19 mouse cellular contexts compared by ENCODE assay signal in genomic region chr3:41307400-41308028, GRCm38 (mm10).
DNase-seq lines count a peak whose midpoint lies in the region; ATAC-seq and TF ChIP-seq lines count a peak whose summit lies in the region.
"Had no signal": no experiment of that assay in that cellular context is flagged by ENCODE, and none has a peak within 500 bp of the region (broad histone marks: within the 10 kb centered on the region; RNA-seq: fewer than 3 reads in every experiment).

No protein-coding gene starts in this region.

- no peaks in the 10 kb centered on the region for H3K27me3 ChIP-seq in hindbrain, embryonic 13.5 days
- no peaks in the 10 kb centered on the region for H3K27me3 ChIP-seq in hindbrain, embryonic 14.5 days (ENCODE audit: control insufficient read depth, insufficient read depth, low read length)
- H3K27me3 ChIP-seq in limb, embryonic 12.5 days, result no peaks in the 10 kb centered on the region
- H3K27me3 ChIP-seq in limb, embryonic 10.5 days (ENCODE audit: low read depth, poor library complexity, severe bottlenecking), result no peaks in the 10 kb centered on the region
- no peaks in the 10 kb centered on the region for H3K27me3 ChIP-seq in neural tube, embryonic 15.5 days (replicated peaks)
- H3K27me3 ChIP-seq: forebrain, embryonic 13.5 days had no signal

- no peak overlapping the region for H3K27ac ChIP-seq in hindbrain, embryonic 13.5 days
- no peak overlapping the region for H3K27ac ChIP-seq in hindbrain, embryonic 14.5 days
- 0 out of 2 replicates have a peak overlapping the region, but pooled peaks have one; percentile 23 for H3K27ac ChIP-seq in limb, embryonic 12.5 days
- H3K27ac ChIP-seq in limb, embryonic 10.5 days, result no peak overlapping the region
- no peak overlapping the region for H3K27ac ChIP-seq in neural tube, embryonic 15.5 days (replicated peaks)
- no peak overlapping the region for H3K27ac ChIP-seq in left cerebral cortex, adult 2 months
- H3K27ac ChIP-seq: embryonic facial prominence, embryonic 10.5 days; forebrain, embryonic 13.5 days; heart, embryonic 10.5 days had no signal

- no peak overlapping the region for H3K4me3 ChIP-seq in hindbrain, embryonic 13.5 days
- H3K4me3 ChIP-seq in hindbrain, embryonic 14.5 days (replicated peaks; ENCODE audit: low read length), result no peak overlapping the region
- H3K4me3 ChIP-seq in limb, embryonic 12.5 days (replicated peaks), result no peak overlapping the region
- no peak overlapping the region for H3K4me3 ChIP-seq in limb, embryonic 10.5 days
- no peak overlapping the region for H3K4me3 ChIP-seq in neural tube, embryonic 15.5 days (replicated peaks)
- no peak overlapping the region for H3K4me3 ChIP-seq in left cerebral cortex, adult 2 months
- H3K4me3 ChIP-seq: embryonic facial prominence, embryonic 10.5 days; forebrain, embryonic 13.5 days; heart, embryonic 10.5 days had no signal

- H3K9me3 ChIP-seq in hindbrain, embryonic 13.5 days, result no peaks in the 10 kb centered on the region
- H3K9me3 ChIP-seq in hindbrain, embryonic 14.5 days (ENCODE audit: control insufficient read depth, low read length), result no peaks in the 10 kb centered on the region
- no peaks in the 10 kb centered on the region for H3K9me3 ChIP-seq in limb, embryonic 12.5 days
- no peaks in the 10 kb centered on the region for H3K9me3 ChIP-seq in limb, embryonic 10.5 days (replicated peaks)
- H3K9me3 ChIP-seq in neural tube, embryonic 15.5 days (replicated peaks), result no peaks in the 10 kb centered on the region
- H3K9me3 ChIP-seq: embryonic facial prominence, embryonic 10.5 days; forebrain, embryonic 13.5 days; heart, embryonic 10.5 days had no signal

- no peaks in the 10 kb centered on the region for H3K36me3 ChIP-seq in hindbrain, embryonic 13.5 days
- no peaks in the 10 kb centered on the region for H3K36me3 ChIP-seq in hindbrain, embryonic 14.5 days (replicated peaks; ENCODE audit: control insufficient read depth, insufficient read depth)
- H3K36me3 ChIP-seq in limb, embryonic 12.5 days, result no peaks in the 10 kb centered on the region
- no peaks in the 10 kb centered on the region for H3K36me3 ChIP-seq in limb, embryonic 10.5 days
- no peaks in the 10 kb centered on the region for H3K36me3 ChIP-seq in neural tube, embryonic 15.5 days
- H3K36me3 ChIP-seq: embryonic facial prominence, embryonic 10.5 days; heart, embryonic 10.5 days had no signal

- TF ChIP-seq CTCF in left cerebral cortex, adult 2 months (IDR thresholded peaks at IDR 0.05), result no peak

- ATAC-seq in hindbrain, embryonic 13.5 days (ENCODE audit: low FRiP score), result peak; percentile 43; the same call in 1 of the 2 replicates
- no peak for ATAC-seq in hindbrain, embryonic 14.5 days (ENCODE audit: low FRiP score)
- ATAC-seq in limb, embryonic 12.5 days (ENCODE audit: insufficient number of reproducible peaks, insufficient read depth, low FRiP score, low TSS enrichment, low read depth), result no peak
- peak; percentile 45; the same call in 1 of the 2 replicates for ATAC-seq in neural tube, embryonic 15.5 days (ENCODE audit: low FRiP score)
- ATAC-seq: forebrain, embryonic 13.5 days; inflammation-experienced regulatory T-cells, adult 6 months had no signal

- no peaks in the 10 kb centered on the region for H3K4me1 ChIP-seq in hindbrain, embryonic 13.5 days (replicated peaks)
- no peaks in the 10 kb centered on the region for H3K4me1 ChIP-seq in hindbrain, embryonic 14.5 days (replicated peaks; ENCODE audit: control insufficient read depth, insufficient read depth, low read length)
- H3K4me1 ChIP-seq in limb, embryonic 12.5 days (replicated peaks), result peaks cover 6% of the 10 kb centered on the region; the same call in 1 of the 2 replicates
- H3K4me1 ChIP-seq in limb, embryonic 10.5 days, result peaks cover 5% of the 10 kb centered on the region; the same call in 1 of the 2 replicates
- H3K4me1 ChIP-seq in neural tube, embryonic 15.5 days, result no peaks in the 10 kb centered on the region
- H3K4me1 ChIP-seq: embryonic facial prominence, embryonic 10.5 days; forebrain, embryonic 13.5 days had no signal

- H3K9ac ChIP-seq in hindbrain, embryonic 13.5 days, result no peak overlapping the region
- no peak overlapping the region for H3K9ac ChIP-seq in hindbrain, embryonic 14.5 days
- H3K9ac ChIP-seq in limb, embryonic 12.5 days (replicated peaks), result no peak overlapping the region
- no peak overlapping the region for H3K9ac ChIP-seq in neural tube, embryonic 15.5 days (replicated peaks)
- H3K9ac ChIP-seq: forebrain, embryonic 13.5 days had no signal

- no peak for DNase-seq in hindbrain, embryonic 14.5 days (ENCODE audit: low spot score)
- DNase-seq in limb, embryonic 10.5 days (ENCODE audit: low spot score), result no peak
- DNase-seq in brain, adult 2 months (ENCODE audit: low read depth, low spot score), result peak; percentile 8
- DNase-seq in left cerebral cortex, adult 2 months (ENCODE audit: extremely low spot score in 1 of 2, low spot score in 2 of 2), result no peak
- DNase-seq in heart, adult 18-20 months, result no peak
- DNase-seq: adrenal gland, postnatal 10 days; cerebellum, adult 2 months; cerebellum, postnatal 10 days; gastrocnemius, postnatal 36 days; heart, adult 11 months; heart, postnatal 10 days; heart, postnatal 4 days had no signal

- no peak overlapping the region for H3K4me2 ChIP-seq in hindbrain, embryonic 13.5 days
- no peak overlapping the region for H3K4me2 ChIP-seq in hindbrain, embryonic 14.5 days (replicated peaks)
- H3K4me2 ChIP-seq in limb, embryonic 12.5 days, result no peak overlapping the region
- no peak overlapping the region for H3K4me2 ChIP-seq in neural tube, embryonic 15.5 days
- H3K4me2 ChIP-seq: forebrain, embryonic 13.5 days had no signal

- intact Hi-C loops in left cerebral cortex, adult 2 months (cut with DNase I), result no loop called here

- 73% methylated on average over 13 of the region's 13 CpGs for WGBS in hindbrain, embryonic 13.5 days
- WGBS in hindbrain, embryonic 14.5 days, result 76% methylated on average over 13 of the region's 13 CpGs
- 64% methylated on average over 13 of the region's 13 CpGs for WGBS in limb, embryonic 12.5 days
- WGBS in limb, embryonic 10.5 days, result 83% methylated on average over 13 of the region's 13 CpGs
- 70% methylated on average over 13 of the region's 13 CpGs for WGBS in neural tube, embryonic 15.5 days

Comparison
In these comparisons a context has a peak if more than half of its experiments do, and no peak if none do; other contexts are left out.
1. ATAC-seq: peak in hindbrain, embryonic 13.5 days (single experiment) and neural tube, embryonic 15.5 days (single experiment); none in hindbrain, embryonic 14.5 days (single experiment) and limb, embryonic 12.5 days (single experiment).